Mouse (Mus musculus) cortical plate, adult 2 months (tissue): ENCODE data around the gene Natd1.

Source experiments
- CTCF ChIP-seq: fragments of 200-500 bp; IDR thresholded peaks from 2 replicates; pipeline ENCODE4 v1.5.1; 2011; ENCODE audit warnings: mild to moderate bottlenecking, control low read depth, low read length; ENCODE audit not compliant: insufficient read depth; ENCODE audit errors: extremely low read depth
- POLR2A ChIP-seq: fragments of 200-500 bp; IDR thresholded peaks from 2 replicates; pipeline ENCODE4 v1.6.1; 2011; ENCODE audit warnings: mild to moderate bottlenecking, low read length, control low read depth; ENCODE audit not compliant: insufficient read depth; ENCODE audit errors: extremely low read depth

DNA sequence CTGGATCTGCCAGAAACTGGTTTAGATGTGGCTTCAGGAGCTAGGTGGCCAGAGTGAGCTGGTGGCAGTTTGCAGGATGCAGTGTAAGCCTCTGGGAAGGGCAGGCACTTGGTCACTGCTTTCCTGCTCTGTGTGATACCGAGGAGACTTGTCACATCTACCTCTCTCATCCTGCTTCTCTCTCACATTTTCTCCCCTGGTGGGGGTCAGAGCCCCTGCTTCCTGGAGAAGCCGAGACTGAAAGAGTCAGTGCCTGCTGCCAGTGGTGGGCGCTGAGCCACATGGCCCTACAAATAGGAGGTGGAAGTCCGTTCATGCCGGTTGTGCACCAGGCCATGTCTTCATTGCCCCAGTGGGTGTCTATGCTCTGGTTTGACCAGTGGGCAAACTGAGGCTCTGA is 26.0 kb upstream of the Natd1 start:
- TF ChIP-seq CTCF: no peak
- TF ChIP-seq POLR2A: no peak
